Mouse (Mus musculus): ENCODE measurements at regions not wholly inside any gene's neighbourhood (a gene's known extent, or its start where the extent isn't known, plus 50 kb on each side); places are given as distances from the start of the nearest gene placed in this dataset.
"Not testable (repeated sequence)": the region's sequence is repeated elsewhere in the genome, so short reads cannot be mapped to it uniquely, and the experiment has no call there.

GRCm38 (mm10) chr13:26114136-26114535, 655.8 kb downstream of the Hdgfl1 start:
- no peak overlapping the region for H3K27ac ChIP-seq (ENCODE audit: low read depth)
- TF ChIP-seq EP300 (IDR thresholded peaks at IDR 0.05; ENCODE audit: low read depth) = no peak
- TF ChIP-seq CTCF (IDR thresholded peaks at IDR 0.05; ENCODE audit: low read depth) = no peak
- no peaks in the 10 kb centered on the region for H3K9me3 ChIP-seq (replicated peaks; ENCODE audit: control insufficient read depth, low read length)
- H3K9ac ChIP-seq (replicated peaks; ENCODE audit: low read depth, low read length) = no peak overlapping the region
- no peak overlapping the region for H3K4me3 ChIP-seq (ENCODE audit: low read depth, low read length)
- no peaks in the 10 kb centered on the region for H3K4me1 ChIP-seq (ENCODE audit: control insufficient read depth, insufficient read depth)
- DNase-seq (ENCODE audit: low spot score) (no peak), ATAC-seq (ENCODE audit: insufficient read depth, low read depth) (no peak)
- H3K4me2 ChIP-seq (ENCODE audit: low read depth, low read length) = no peak overlapping the region
- no peaks in the 10 kb centered on the region for H3K36me3 ChIP-seq (replicated peaks; ENCODE audit: control insufficient read depth, insufficient read depth, low read length)
- no peaks in the 10 kb centered on the region for H3K27me3 ChIP-seq (ENCODE audit: control insufficient read depth, insufficient read depth, low read length)
- WGBS = 89% methylated on average over 7 of the region's 7 CpGs

GRCm38 (mm10) chr13:26113723-26114122, 656.2 kb downstream of the Hdgfl1 start:
- not testable (repeated sequence) for H3K4me3 ChIP-seq (ENCODE audit: low read depth, low read length); H3K9me3 ChIP-seq (replicated peaks; ENCODE audit: control insufficient read depth, low read length); H3K27me3 ChIP-seq (ENCODE audit: control insufficient read depth, insufficient read depth, low read length); H3K4me1 ChIP-seq (ENCODE audit: control insufficient read depth, insufficient read depth); H3K9ac ChIP-seq (replicated peaks; ENCODE audit: low read depth, low read length); ATAC-seq (ENCODE audit: insufficient read depth, low read depth); DNase-seq (ENCODE audit: low spot score); H3K27ac ChIP-seq (ENCODE audit: low read depth); H3K4me2 ChIP-seq (ENCODE audit: low read depth, low read length); H3K36me3 ChIP-seq (replicated peaks; ENCODE audit: control insufficient read depth, insufficient read depth, low read length)
- WGBS = 85% methylated on average over 1 of the region's 1 CpGs

- no peak overlapping the region for H3K27ac ChIP-seq (ENCODE audit: low read depth)
- H3K4me1 ChIP-seq (ENCODE audit: control insufficient read depth, insufficient read depth) = no peaks in the 10 kb centered on the region
- TF ChIP-seq CTCF (IDR thresholded peaks at IDR 0.05; ENCODE audit: low read depth) (no peak), EP300 (IDR thresholded peaks at IDR 0.05; ENCODE audit: low read depth) (no peak)
- H3K9me3 ChIP-seq (replicated peaks; ENCODE audit: control insufficient read depth, low read length) = no peaks in the 10 kb centered on the region
- no peaks in the 10 kb centered on the region for H3K36me3 ChIP-seq (replicated peaks; ENCODE audit: control insufficient read depth, insufficient read depth, low read length)
- no peak overlapping the region for H3K9ac ChIP-seq (replicated peaks; ENCODE audit: low read depth, low read length)
- no peaks in the 10 kb centered on the region for H3K27me3 ChIP-seq (ENCODE audit: control insufficient read depth, insufficient read depth, low read length)
- no peak overlapping the region for H3K4me2 ChIP-seq (ENCODE audit: low read depth, low read length)
- DNase-seq (ENCODE audit: low spot score) = no peak
- H3K4me3 ChIP-seq (ENCODE audit: low read depth, low read length) = no peak overlapping the region
- ATAC-seq (ENCODE audit: insufficient read depth, low read depth) = no peak
Observed at GRCm38 (mm10) chr13:26112579-26112978, 657.4 kb downstream of the Hdgfl1 start.

GRCm38 (mm10) chr13:26109013-26109412, 661.0 kb downstream of the Hdgfl1 start:
- no peaks in the 10 kb centered on the region for H3K9me3 ChIP-seq (replicated peaks; ENCODE audit: control insufficient read depth, low read length)
- H3K4me1 ChIP-seq (ENCODE audit: control insufficient read depth, insufficient read depth) = no peaks in the 10 kb centered on the region
- no peak overlapping the region for H3K4me2 ChIP-seq (ENCODE audit: low read depth, low read length)
- H3K36me3 ChIP-seq (replicated peaks; ENCODE audit: control insufficient read depth, insufficient read depth, low read length) = no peaks in the 10 kb centered on the region
- TF ChIP-seq CTCF (IDR thresholded peaks at IDR 0.05; ENCODE audit: low read depth) (no peak), EP300 (IDR thresholded peaks at IDR 0.05; ENCODE audit: low read depth) (no peak)
- 94% methylated on average over 2 of the region's 2 CpGs for WGBS
- H3K27ac ChIP-seq (ENCODE audit: low read depth) = no peak overlapping the region
- ATAC-seq (ENCODE audit: insufficient read depth, low read depth) (no peak), DNase-seq (ENCODE audit: low spot score) (no peak)
- no peak overlapping the region for H3K9ac ChIP-seq (replicated peaks; ENCODE audit: low read depth, low read length)
- H3K4me3 ChIP-seq (ENCODE audit: low read depth, low read length) = no peak overlapping the region
- H3K27me3 ChIP-seq (ENCODE audit: control insufficient read depth, insufficient read depth, low read length) = no peaks in the 10 kb centered on the region

GRCm38 (mm10) chr13:26088727-26089126, 681.2 kb downstream of the Hdgfl1 start:
- Histone ChIP-seq H3K9me3 (replicated peaks; ENCODE audit: control insufficient read depth, low read length) (no peaks in the 10 kb centered on the region), H3K27ac (ENCODE audit: low read depth) (no peak overlapping the region), H3K4me3 (ENCODE audit: low read depth, low read length) (no peak overlapping the region), H3K9ac (replicated peaks; ENCODE audit: low read depth, low read length) (no peak overlapping the region), H3K4me1 (ENCODE audit: control insufficient read depth, insufficient read depth) (no peaks in the 10 kb centered on the region), H3K36me3 (replicated peaks; ENCODE audit: control insufficient read depth, insufficient read depth, low read length) (no peaks in the 10 kb centered on the region), H3K27me3 (ENCODE audit: control insufficient read depth, insufficient read depth, low read length) (no peaks in the 10 kb centered on the region), H3K4me2 (ENCODE audit: low read depth, low read length) (no peak overlapping the region)
- TF ChIP-seq CTCF (IDR thresholded peaks at IDR 0.05; ENCODE audit: low read depth) (no peak), EP300 (IDR thresholded peaks at IDR 0.05; ENCODE audit: low read depth) (no peak)
- WGBS = 42% methylated on average over 3 of the region's 3 CpGs
- no peak for ATAC-seq (ENCODE audit: insufficient read depth, low read depth)
- no peak for DNase-seq (ENCODE audit: low spot score)

- H3K4me2 ChIP-seq (ENCODE audit: low read depth, low read length) = no peak overlapping the region
- H3K4me3 ChIP-seq (ENCODE audit: low read depth, low read length) = no peak overlapping the region
- no peak for DNase-seq (ENCODE audit: low spot score)
- 77% methylated on average over 2 of the region's 2 CpGs for WGBS
- H3K9ac ChIP-seq (replicated peaks; ENCODE audit: low read depth, low read length) = no peak overlapping the region
- H3K27ac ChIP-seq (ENCODE audit: low read depth) = no peak overlapping the region
- TF ChIP-seq EP300 (IDR thresholded peaks at IDR 0.05; ENCODE audit: low read depth) (no peak), CTCF (IDR thresholded peaks at IDR 0.05; ENCODE audit: low read depth) (no peak)
- H3K27me3 ChIP-seq (ENCODE audit: control insufficient read depth, insufficient read depth, low read length) = no peaks in the 10 kb centered on the region
- no peaks in the 10 kb centered on the region for H3K9me3 ChIP-seq (replicated peaks; ENCODE audit: control insufficient read depth, low read length)
- no peak for ATAC-seq (ENCODE audit: insufficient read depth, low read depth)
- no peaks in the 10 kb centered on the region for H3K4me1 ChIP-seq (ENCODE audit: control insufficient read depth, insufficient read depth)
- no peaks in the 10 kb centered on the region for H3K36me3 ChIP-seq (replicated peaks; ENCODE audit: control insufficient read depth, insufficient read depth, low read length)
Observed at GRCm38 (mm10) chr13:26080814-26081213, 689.2 kb downstream of the Hdgfl1 start.

All from heart, postnatal 0 days (tissue).